Mouse (Mus musculus): ENCODE measurements around the gene Noc4l. TPM values are rescaled to one million over a fixed set of nuclear protein-coding genes. Genes with fewer than 3 reads are reported as not detected.
A peak's percentile ranks its signal among the peaks of the same experiment; 100 is the strongest.

Noc4l gene
- polyA plus RNA-seq, 1 experiment from 2014 or later, result 68.9 TPM

DNA sequence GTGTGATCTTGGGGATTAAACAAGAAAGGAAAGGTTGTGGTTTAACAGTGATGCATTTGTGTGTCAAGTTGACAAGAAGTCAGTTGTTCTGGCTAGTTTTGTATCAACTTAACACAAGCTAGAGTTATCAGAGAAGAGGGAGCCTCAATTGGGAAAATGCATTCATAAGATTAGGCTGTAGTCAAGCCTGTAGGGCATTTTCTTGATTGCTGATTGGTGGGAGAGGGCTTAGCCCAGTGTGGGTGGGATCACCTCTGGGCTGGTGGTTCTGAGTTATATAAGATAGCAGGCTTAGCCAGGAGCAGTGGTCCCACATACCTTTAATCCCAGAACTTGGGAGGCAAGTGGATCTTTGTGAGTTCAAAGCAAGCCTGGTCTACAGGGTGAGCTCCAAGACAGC, 6.8 kb downstream of the Noc4l start:
- Histone ChIP-seq H3K27ac (ENCODE audit: low read depth, low read length) (no peak overlapping the region), H3K9me3 (ENCODE audit: control insufficient read depth, low read length) (no peaks in the 10 kb centered on the region), H3K4me3 (ENCODE audit: low read depth, low read length) (no peak overlapping the region), H3K4me1 (replicated peaks; ENCODE audit: control insufficient read depth, insufficient read depth, low read length) (no peaks in the 10 kb centered on the region), H3K27me3 (ENCODE audit: control insufficient read depth, insufficient read depth, low read length) (no peaks in the 10 kb centered on the region), H3K36me3 (ENCODE audit: control insufficient read depth, insufficient read depth, low read length) (no peaks in the 10 kb centered on the region; the same call in 1 of the 2 replicates), H3K9ac (ENCODE audit: low read length) (no peak overlapping the region), H3K4me2 (ENCODE audit: low read depth, low read length, severe bottlenecking) (no peak overlapping the region)
- no peak for DNase-seq (ENCODE audit: low spot score)
- ATAC-seq (replicated peaks; ENCODE audit: low FRiP score), result no peak

DNA sequence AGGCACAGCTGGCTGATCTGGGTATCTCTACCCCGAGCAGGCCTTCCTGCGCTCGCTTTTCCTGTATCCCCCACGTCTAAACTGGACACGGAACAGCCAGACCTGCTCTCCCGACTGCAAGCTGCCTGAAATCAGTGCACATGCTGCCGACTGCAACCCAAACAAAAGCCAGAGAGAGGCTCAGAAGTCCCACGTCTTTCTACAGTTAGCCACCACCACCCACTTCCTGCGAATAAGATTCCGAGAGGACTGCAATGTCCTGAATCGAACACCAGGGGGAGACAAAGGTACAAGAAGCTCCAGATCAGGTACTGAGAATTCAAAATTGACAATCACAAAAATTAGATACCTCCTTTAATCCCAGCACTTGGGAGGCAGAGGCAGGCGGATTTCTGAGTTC, 13.8 kb downstream of the Noc4l start:
- WGBS, result 29% methylated on average over 12 of the region's 12 CpGs
- ATAC-seq (replicated peaks; ENCODE audit: low FRiP score) (no peak), DNase-seq (ENCODE audit: low spot score) (peak; percentile 85)
- no peaks in the 10 kb centered on the region for H3K36me3 ChIP-seq (ENCODE audit: control insufficient read depth, insufficient read depth, low read length)
- H3K27me3 ChIP-seq (ENCODE audit: control insufficient read depth, insufficient read depth, low read length), result no peaks in the 10 kb centered on the region
- no peaks in the 10 kb centered on the region for H3K4me1 ChIP-seq (replicated peaks; ENCODE audit: control insufficient read depth, insufficient read depth, low read length)
- no peaks in the 10 kb centered on the region for H3K9me3 ChIP-seq (ENCODE audit: control insufficient read depth, low read length)
- no peak overlapping the region for H3K27ac ChIP-seq (ENCODE audit: low read depth, low read length)
- H3K4me3 ChIP-seq (ENCODE audit: low read depth, low read length), result no peak overlapping the region
- H3K9ac ChIP-seq (ENCODE audit: low read length), result no peak overlapping the region
- 0 out of 2 replicates have a peak overlapping the region, but pooled peaks have one; percentile 15 for H3K4me2 ChIP-seq (ENCODE audit: low read depth, low read length, severe bottlenecking)

DNA sequence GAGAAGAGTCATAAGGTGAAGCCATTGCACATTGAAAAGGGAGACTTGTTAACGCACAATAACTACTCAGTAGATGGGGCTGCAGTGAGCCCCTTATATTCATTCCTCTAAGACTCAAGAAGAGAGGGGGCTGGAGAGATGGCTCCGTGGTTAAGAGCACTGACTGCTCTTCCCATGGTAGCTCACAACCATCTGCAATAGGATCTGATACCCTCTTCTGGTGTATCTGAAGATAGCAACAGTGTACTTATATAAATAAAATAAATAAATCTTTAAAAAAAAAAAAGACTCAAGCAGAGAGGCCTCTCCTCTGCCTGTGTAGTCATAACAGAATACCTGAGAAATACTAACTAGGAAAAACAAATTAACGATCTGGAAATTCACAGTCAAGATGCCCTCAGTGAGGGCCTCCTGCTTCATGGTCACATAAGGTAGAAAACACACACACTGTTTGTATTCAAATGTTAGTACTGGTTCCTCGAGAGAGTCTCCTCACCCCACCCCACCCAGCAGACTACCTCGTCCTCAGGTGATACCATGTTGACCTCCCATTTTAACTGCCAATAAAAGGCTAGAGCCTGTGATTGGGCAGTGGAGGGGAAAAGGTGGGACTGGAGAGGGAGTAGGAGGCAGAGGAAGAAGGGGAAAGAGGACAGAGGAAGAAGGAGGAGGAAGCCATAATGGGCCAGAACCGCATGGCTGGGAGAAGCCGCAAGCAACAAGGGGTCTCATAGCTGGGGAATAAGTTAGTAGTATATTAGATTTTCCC, 14.7 kb downstream of the Noc4l start:
- no peak for DNase-seq (ENCODE audit: low spot score)
- Histone ChIP-seq H3K9ac (ENCODE audit: low read length) (no peak overlapping the region), H3K4me1 (replicated peaks; ENCODE audit: control insufficient read depth, insufficient read depth, low read length) (no peaks in the 10 kb centered on the region), H3K36me3 (ENCODE audit: control insufficient read depth, insufficient read depth, low read length) (no peaks in the 10 kb centered on the region), H3K27me3 (ENCODE audit: control insufficient read depth, insufficient read depth, low read length) (no peaks in the 10 kb centered on the region), H3K4me3 (ENCODE audit: low read depth, low read length) (no peak overlapping the region), H3K27ac (ENCODE audit: low read depth, low read length) (no peak overlapping the region), H3K9me3 (ENCODE audit: control insufficient read depth, low read length) (no peaks in the 10 kb centered on the region), H3K4me2 (ENCODE audit: low read depth, low read length, severe bottlenecking) (no peak overlapping the region)
- whole genome bisulfite sequencing, result 83% methylated on average over 7 of the region's 7 CpGs
- ATAC-seq (replicated peaks; ENCODE audit: low FRiP score), result no peak

- no peak overlapping the region for H3K4me3 ChIP-seq (ENCODE audit: low read depth, low read length)
- 45% methylated on average over 6 of the region's 6 CpGs for WGBS
- no peak overlapping the region for H3K27ac ChIP-seq (ENCODE audit: low read depth, low read length)
- no peak for DNase-seq (ENCODE audit: low spot score)
- no peaks in the 10 kb centered on the region for H3K36me3 ChIP-seq (ENCODE audit: control insufficient read depth, insufficient read depth, low read length)
- H3K4me1 ChIP-seq (replicated peaks; ENCODE audit: control insufficient read depth, insufficient read depth, low read length), result no peaks in the 10 kb centered on the region
- no peak for ATAC-seq (replicated peaks; ENCODE audit: low FRiP score)
- H3K9ac ChIP-seq (ENCODE audit: low read length), result no peak overlapping the region
- H3K9me3 ChIP-seq (ENCODE audit: control insufficient read depth, low read length), result no peaks in the 10 kb centered on the region
- no peak overlapping the region for H3K4me2 ChIP-seq (ENCODE audit: low read depth, low read length, severe bottlenecking)
- no peaks in the 10 kb centered on the region for H3K27me3 ChIP-seq (ENCODE audit: control insufficient read depth, insufficient read depth, low read length)
These were observed 17.1 kb downstream of the Noc4l start for GRCm38 (mm10) chr5:110635951-110636707.

GRCm38 (mm10) chr5:110629525-110630120, 23.6 kb downstream of the Noc4l start:
- DNase-seq (ENCODE audit: low spot score) (no peak), ATAC-seq (replicated peaks; ENCODE audit: low FRiP score) (no peak)
- Histone ChIP-seq H3K36me3 (ENCODE audit: control insufficient read depth, insufficient read depth, low read length) (no peaks in the 10 kb centered on the region), H3K27me3 (ENCODE audit: control insufficient read depth, insufficient read depth, low read length) (no peaks in the 10 kb centered on the region), H3K9ac (ENCODE audit: low read length) (no peak overlapping the region), H3K4me2 (ENCODE audit: low read depth, low read length, severe bottlenecking) (no peak overlapping the region), H3K4me3 (ENCODE audit: low read depth, low read length) (no peak overlapping the region), H3K9me3 (ENCODE audit: control insufficient read depth, low read length) (no peaks in the 10 kb centered on the region), H3K27ac (ENCODE audit: low read depth, low read length) (no peak overlapping the region), H3K4me1 (replicated peaks; ENCODE audit: control insufficient read depth, insufficient read depth, low read length) (0 out of 2 replicates have a peak, but pooled peaks cover 2% of the 10 kb centered on the region)
- 83% methylated on average over 2 of the region's 2 CpGs for WGBS

DNA sequence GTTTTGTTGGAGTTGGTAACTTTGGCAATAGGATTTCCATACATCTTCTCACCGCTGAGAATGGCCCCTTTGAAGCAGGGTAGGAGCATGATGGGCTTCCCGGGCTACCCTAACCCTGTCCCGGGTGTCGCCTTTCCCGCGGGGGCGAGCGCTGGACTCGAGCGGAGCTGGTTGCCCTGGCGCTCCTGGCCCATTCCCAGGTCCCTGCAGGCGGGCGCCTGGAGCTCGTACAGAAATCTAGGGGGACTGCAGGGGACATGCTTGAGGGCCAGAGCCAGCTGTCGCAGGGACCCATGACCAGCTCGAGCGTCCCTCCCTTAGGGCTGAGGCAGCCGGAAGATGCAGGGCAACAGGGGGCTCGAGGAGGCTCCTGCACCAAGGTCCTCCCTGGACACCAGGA, 25.1 kb downstream of the Noc4l start:
- Histone ChIP-seq H3K36me3 (ENCODE audit: control insufficient read depth, insufficient read depth, low read length) (no peaks in the 10 kb centered on the region), H3K27ac (ENCODE audit: low read depth, low read length) (no peak overlapping the region), H3K9ac (ENCODE audit: low read length) (no peak overlapping the region), H3K27me3 (ENCODE audit: control insufficient read depth, insufficient read depth, low read length) (no peaks in the 10 kb centered on the region), H3K4me2 (ENCODE audit: low read depth, low read length, severe bottlenecking) (no peak overlapping the region), H3K4me3 (ENCODE audit: low read depth, low read length) (no peak overlapping the region), H3K9me3 (ENCODE audit: control insufficient read depth, low read length) (no peaks in the 10 kb centered on the region), H3K4me1 (replicated peaks; ENCODE audit: control insufficient read depth, insufficient read depth, low read length) (0 out of 2 replicates have a peak, but pooled peaks cover 2% of the 10 kb centered on the region)
- 31% methylated on average over 19 of the region's 19 CpGs for WGBS
- ATAC-seq (replicated peaks; ENCODE audit: low FRiP score) (no peak), DNase-seq (ENCODE audit: low spot score) (no peak)

GRCm38 (mm10) chr5:110627351-110627750, 25.9 kb downstream of the Noc4l start:
- Histone ChIP-seq H3K36me3 (ENCODE audit: control insufficient read depth, insufficient read depth, low read length) (no peaks in the 10 kb centered on the region), H3K9me3 (ENCODE audit: control insufficient read depth, low read length) (no peaks in the 10 kb centered on the region), H3K4me1 (replicated peaks; ENCODE audit: control insufficient read depth, insufficient read depth, low read length) (0 out of 2 replicates have a peak, but pooled peaks cover 2% of the 10 kb centered on the region), H3K27me3 (ENCODE audit: control insufficient read depth, insufficient read depth, low read length) (no peaks in the 10 kb centered on the region), H3K9ac (ENCODE audit: low read length) (no peak overlapping the region), H3K4me3 (ENCODE audit: low read depth, low read length) (no peak overlapping the region), H3K4me2 (ENCODE audit: low read depth, low read length, severe bottlenecking) (no peak overlapping the region), H3K27ac (ENCODE audit: low read depth, low read length) (no peak overlapping the region)
- 80% methylated on average over 10 of the region's 10 CpGs for WGBS
- DNase-seq (ENCODE audit: low spot score) (no peak), ATAC-seq (replicated peaks; ENCODE audit: low FRiP score) (no peak)

- no peak for DNase-seq (ENCODE audit: low spot score)
- ATAC-seq (replicated peaks; ENCODE audit: low FRiP score), result no peak
- 78% methylated on average over 2 of the region's 2 CpGs for WGBS
- Histone ChIP-seq H3K27me3 (ENCODE audit: control insufficient read depth, insufficient read depth, low read length) (no peaks in the 10 kb centered on the region), H3K4me3 (ENCODE audit: low read depth, low read length) (no peak overlapping the region), H3K36me3 (ENCODE audit: control insufficient read depth, insufficient read depth, low read length) (no peaks in the 10 kb centered on the region), H3K9ac (ENCODE audit: low read length) (no peak overlapping the region), H3K27ac (ENCODE audit: low read depth, low read length) (no peak overlapping the region), H3K4me1 (replicated peaks; ENCODE audit: control insufficient read depth, insufficient read depth, low read length) (0 out of 2 replicates have a peak, but pooled peaks cover 2% of the 10 kb centered on the region), H3K9me3 (ENCODE audit: control insufficient read depth, low read length) (no peaks in the 10 kb centered on the region), H3K4me2 (ENCODE audit: low read depth, low read length, severe bottlenecking) (no peak overlapping the region)
These were observed 28.9 kb downstream of the Noc4l start for GRCm38 (mm10) chr5:110624319-110624718.

Measured in forebrain, embryonic 11.5 days (tissue).